Mouse (Mus musculus): ENCODE data around the gene Gm1673.

DNA sequence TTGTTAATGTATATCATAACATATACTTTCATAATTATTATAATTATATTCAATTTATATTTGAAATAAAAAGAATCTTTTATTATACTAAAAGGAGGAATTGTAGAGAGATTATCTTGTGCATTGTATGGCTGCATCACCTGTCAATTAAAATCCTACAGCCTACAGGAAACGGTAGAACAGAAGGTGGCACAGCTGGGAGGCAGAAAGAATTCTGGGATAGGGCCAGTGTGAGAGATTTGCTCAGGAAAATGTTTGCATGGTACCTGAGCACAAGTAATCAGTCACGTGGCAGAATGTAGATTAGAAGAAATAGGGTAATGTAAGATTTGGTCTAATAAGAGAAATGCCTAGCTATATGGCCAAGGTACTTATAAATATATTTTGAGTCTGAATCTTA lies 8.5 kb upstream of the Gm1673 start:
- no peak for TF ChIP-seq GATA1 (IDR thresholded peaks at IDR 0.05; ENCODE audit: borderline replicate concordance, low read length)
- TF ChIP-seq FLI1 (IDR thresholded peaks at IDR 0.05; ENCODE audit: low read length), result no peak

Measured in megakaryocyte, embryonic 14.5 days (primary cell).